Mouse (Mus musculus) adrenal gland, postnatal 4 days (tissue): ENCODE data around the gene Kat8. TPM values are rescaled to one million over a fixed set of nuclear protein-coding genes. Genes with fewer than 3 reads are reported as not detected.
"Not testable (repeated sequence)": the region's sequence is repeated elsewhere in the genome, so short reads cannot be mapped to it uniquely, and the experiment has no call there.

ENCODE experiments used
- DNase-seq, 2 experiments: peaks; one replicate each; pipeline ENCODE4 v3.0.0; 2021 to 2022; ENCODE audit warnings: low spot score in 2 of 2, mixed read lengths in 2 of 2
- total RNA-seq, 2 experiments: library from RNA; stranded (reverse); gene quantifications; 2 replicates each; pipeline ENCODE4 v1.2.3; 2021

Kat8 gene
- total RNA-seq, 2 experiments from 2014 or later = 27.5 to 30.8 TPM

DNA sequence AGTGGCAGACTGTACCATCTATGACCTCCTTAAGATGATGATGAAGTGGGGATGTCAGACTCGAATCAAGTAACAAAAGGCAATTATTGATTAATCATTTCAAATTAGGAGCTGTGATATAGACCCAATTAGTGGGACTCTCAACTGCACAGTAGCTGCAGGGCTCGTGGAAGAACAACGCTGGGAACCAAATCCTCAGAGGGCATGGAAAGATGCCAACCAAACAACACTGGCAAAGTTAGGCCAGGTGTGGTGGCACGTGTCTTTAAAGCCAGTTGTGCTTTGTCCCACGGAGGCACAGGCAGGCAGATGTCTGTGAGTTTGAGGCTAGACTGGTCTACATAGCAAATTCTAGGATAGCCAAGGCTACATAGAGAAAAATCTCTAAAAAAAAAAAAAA lies 18.3 kb downstream of the Kat8 start:
- DNase-seq = no peak

DNA sequence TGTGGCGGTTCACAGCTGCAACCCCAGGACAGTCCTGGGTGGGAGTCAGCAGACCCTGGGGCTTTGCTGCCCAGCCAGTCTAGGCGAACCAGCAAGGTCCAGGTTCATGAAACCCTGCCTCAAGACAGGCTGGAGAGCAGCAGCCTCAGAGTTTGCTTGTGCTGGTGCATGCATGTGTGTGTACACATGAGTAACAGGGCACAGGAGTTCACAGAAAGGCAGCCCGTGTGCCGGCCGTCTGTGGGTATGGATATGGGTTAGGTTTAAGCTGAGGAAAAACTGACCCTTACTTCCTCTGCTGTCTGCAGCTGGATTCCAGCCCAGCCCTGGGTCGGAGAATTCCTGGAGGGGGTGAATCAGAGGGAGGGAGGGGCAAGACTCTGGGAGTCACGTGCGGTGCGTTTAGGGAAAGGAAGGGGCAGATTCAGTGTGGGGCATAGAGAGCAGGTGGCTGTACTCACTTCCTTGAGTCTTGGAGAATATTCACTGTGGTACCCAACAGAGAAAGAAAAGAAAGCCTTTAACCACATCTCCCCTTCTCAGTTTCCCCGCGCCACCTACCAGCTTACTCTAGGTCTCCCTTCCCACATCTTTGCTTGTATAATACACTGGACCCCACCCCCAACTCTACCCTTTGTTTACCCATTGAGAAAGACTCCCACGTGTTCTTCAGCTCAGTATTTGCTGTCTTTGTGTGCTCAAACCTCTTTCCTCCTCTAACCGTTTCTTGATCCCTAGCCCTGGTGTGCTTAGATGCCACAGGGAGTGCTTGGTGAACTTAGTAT lies 19.2 kb downstream of the Kat8 start:
- no peak for DNase-seq

DNA sequence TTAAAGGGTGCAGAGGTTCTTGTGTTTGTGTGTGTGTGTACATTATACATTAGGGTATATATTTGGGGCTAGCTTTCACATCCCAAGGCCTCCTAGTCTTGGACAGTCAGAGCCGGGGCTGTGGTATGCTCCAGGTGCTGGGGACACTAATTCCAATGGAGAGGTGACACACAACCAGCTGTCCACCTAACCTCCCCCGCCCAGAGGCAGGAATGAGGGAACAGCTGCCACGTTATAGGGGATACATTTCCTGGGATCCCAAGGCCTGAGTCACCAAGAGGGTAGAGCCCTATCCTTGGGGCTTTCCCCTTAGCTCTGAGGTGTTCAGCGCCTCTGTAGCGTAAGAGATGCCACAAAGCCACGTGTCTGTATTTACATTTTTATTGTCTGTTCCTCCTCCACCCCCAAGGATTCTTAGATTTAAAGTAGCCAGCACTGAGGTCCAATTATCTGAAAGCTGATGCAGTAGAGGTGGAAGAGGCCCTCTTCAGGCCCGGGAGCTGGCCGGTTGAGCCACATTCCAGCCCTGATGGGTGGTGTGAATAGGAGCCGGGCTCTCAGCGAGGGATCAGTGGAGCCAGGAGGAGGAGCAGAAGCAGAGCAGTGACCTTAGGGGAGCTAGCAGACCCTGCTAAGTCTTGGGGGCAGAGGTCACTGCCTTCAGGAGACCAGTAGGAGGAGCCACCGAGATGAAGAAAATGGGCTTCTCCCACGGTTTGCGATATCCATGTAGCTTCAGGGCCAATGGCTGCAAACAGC lies 20.1 kb downstream of the Kat8 start:
- DNase-seq = no peak

DNA sequence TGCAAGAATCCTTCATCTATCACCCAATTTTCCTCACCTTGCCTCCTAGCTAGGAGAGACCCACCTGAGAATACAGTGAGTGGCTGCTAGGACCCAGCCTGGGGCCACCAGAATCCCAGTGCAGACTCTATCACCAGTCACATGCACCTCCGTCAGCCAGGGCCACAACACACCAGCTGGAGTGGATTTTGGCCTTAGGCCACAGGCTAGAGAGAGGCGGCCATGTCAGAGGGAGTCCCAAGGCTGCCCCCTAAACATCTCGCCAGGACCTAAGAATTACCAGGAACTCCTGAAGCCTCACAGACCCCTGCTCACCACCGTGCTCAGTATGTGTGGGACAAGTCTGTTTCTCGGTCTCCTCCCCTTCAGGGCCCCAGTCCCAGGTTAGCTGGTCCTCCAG lies 21.8 kb downstream of the Kat8 start:
- DNase-seq = no peak

DNA sequence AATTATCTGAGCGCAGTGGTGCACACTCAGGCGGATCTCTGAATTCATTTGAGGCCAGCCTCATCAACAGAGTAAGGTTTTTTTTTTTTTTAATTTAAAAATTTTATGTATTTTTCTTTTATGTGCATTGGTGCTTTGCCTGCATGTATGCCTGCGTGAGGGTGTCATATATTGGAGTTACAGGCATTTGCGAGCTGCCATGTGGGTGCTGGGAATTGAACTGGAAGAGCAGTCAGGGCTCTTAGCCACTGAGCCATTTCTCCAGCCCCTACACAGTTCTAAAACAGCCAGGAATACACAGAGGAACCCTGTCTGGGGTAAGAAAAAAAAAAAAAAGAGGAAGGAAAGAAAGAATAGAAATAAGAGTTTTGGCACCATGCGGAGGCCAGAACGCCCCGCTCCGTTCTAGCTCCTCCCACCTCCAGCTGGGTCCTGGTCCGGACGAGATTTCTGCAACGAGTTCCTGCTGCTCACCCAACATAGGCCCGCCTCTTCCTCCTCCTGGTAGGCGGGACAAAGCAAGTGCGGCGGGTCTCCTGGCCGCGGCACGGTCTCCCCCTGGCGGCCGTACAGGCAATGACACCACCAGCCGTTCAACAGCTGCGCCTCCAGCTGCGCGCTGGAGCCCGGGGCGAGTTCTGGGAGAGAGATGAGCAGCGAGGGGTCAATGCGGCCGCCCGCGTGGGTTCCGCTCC lies 22.9 kb downstream of the Kat8 start:
- DNase-seq = peak; percentile 88 to 94

DNA sequence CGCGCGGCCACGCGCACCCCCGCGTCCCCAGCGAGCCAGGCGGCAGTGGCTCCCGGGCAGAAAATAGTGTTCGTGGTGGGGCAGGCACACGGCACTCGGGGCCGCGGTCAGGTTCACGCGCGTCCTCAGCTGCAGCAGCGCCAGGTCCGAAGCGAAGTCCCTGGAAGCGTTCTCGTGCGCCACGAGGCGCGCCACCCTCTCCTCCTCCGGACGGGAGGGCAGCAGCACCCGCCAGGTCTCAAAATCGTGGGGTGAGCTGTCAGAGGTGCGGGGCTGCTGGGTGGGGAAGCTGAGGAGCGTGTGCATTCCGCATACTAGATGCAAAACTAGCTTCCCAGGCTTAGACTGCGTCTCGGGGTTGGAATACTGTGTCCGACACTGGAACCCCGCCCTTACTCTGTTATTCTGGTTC lies 23.4 kb downstream of the Kat8 start:
- DNase-seq = no peak

DNA sequence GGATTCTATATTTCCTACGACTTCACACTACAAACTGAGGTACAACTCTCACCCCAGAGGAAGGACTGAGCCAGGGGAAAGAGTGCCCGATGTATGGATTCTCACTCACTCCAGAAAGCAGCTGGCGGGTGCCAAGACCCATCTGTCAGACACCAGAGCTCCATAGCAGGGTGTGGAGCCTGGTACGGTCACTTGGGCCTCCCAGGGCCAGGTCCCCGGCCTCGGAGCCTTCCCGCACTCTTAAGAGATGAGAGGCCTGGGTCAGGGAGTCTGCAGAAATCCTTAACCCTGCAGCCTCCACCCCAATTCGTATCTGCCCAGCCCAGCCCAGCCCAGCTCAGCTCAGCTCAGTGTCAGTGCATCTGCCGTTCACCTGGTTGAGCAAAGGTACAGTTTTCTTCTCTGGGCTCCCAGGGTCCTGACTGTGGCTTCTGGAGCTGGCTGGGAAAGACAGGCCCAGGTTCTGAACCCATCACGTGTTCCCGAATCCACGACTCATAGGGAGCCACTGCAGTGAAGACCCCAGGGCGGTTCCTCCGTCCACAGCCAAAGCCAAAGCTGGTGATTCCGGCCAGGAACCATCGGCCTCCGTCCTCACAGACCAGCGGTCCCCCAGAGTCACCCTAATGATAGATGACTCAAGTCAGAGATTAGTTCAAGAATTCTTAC lies 24.0 kb downstream of the Kat8 start:
- no peak for DNase-seq

DNA sequence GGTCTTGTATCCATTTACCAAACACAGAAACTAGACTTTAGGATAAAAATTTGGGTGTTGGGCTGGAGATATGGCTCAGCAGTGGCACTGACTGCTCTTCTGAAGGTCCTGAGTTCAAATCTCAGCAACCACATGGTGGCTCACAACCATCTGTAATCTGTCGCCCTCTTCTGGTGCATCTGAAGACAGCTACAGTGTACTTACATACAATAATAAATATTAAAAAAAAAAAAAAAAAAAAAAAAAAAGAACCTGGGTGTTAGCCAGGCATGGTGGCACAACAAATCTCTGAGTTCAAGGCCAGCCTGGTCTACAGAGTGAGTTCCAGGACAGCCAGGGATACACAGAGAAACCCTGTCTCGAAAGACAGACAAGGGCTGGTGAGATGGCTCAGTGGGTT lies 29.8 kb downstream of the Kat8 start:
- not testable (repeated sequence) for DNase-seq

DNA sequence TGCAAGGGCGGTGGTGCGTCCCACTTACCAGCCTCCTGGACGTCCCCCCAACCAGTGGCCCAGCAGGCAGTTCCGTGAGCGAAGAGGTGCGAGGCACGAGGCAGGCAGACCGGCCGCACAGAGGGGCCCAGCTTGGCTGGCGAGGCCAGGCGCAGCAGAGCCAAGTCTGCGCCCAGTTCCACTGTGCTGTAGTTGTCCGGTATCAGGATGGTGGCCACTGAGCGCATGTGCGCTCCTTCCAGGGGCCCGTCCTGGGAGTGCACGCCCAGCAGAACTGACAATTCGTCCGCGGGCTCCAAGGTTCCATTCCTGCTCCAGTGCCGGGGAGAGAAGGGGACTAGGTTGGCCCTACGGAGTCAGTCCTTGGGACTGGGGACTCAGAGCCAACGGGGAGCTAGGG lies 32.3 kb downstream of the Kat8 start:
- DNase-seq = no peak

DNA sequence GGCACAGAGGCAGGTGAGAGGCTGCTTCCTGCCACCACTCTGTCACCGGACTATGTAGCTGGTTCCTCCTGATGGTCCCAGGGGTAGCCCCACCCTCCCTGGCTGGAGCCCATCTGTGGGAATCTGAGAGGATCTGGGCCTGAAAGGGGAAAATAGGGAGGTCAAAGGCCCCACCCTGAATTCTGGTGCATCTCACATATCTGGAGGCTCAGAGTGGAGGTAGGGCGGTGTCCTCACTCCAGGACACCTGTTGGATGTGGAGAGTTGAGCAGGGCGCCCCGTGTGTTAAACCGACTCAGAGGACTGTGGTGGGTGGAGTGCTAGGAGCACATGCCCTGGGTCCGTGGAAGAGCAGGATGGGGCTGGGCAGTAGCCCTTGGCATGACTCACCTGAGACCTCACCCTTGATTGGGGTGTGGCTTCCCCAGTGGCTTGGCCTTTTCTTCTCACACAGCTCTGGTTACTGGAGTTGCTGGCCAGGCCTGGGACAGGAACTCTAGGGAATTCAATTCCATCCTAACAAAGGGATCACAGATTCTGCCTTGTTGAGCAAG lies 34.2 kb downstream of the Kat8 start, which contains the start of gene Prss36:
TSS of gene Prss36 (minus strand) at position 256 of the 554 bp plus-strand sequence.
- no peak for DNase-seq

DNA sequence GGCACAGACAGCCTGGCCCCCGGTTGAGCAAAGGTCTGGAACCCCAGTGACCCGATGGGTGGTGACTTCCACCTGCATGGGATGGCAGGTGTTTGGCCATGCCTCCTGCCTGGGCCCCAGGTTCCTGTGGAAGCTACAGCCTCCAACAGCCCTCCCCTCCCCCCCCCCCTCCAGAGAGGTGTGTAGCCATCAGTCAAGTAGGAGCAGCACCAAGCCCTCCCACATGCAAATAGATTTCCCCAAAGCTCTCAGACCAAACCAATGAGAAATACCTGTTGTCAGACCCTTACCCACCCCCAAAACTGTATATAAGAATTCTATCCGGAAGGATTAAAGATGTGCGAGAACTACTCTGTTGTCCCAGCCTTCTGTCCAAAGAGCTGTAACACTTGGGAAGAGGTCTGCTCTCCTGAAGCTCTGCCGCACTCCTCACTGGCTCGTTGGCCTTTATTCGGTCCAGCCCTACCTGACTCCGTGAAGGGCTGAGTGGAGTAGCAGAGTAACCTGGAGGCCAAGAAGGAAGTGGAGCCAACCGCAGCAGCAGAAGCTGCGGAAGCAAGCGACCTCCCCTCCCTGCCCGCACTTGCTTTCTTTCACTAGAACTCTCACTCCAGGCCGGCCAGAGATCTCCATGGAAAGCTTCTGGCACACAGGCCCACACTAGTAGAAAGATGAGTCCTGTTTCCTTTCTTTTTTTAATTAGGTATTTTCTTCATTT lies 40.7 kb downstream of the Kat8 start:
- no peak for DNase-seq

DNA sequence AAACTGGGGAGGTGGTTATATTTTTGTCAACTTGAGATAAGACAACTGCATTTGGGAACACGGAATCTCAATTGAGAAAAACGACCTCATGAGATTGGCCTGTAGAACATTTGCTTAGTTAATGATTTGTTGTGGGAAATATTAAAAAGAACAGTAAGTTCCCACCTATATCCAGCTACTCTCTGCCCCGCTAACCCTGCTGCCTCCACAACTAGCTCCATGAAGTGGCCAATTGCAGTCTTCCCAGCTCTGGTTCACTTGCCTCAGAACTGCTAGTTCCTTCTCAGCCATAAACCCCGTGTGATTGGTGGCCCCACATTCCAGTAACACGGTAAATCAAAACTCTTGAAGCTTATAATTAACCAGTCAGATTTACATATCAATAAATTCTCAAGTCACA lies 47.0 kb downstream of the Kat8 start:
- DNase-seq = no peak

DNA sequence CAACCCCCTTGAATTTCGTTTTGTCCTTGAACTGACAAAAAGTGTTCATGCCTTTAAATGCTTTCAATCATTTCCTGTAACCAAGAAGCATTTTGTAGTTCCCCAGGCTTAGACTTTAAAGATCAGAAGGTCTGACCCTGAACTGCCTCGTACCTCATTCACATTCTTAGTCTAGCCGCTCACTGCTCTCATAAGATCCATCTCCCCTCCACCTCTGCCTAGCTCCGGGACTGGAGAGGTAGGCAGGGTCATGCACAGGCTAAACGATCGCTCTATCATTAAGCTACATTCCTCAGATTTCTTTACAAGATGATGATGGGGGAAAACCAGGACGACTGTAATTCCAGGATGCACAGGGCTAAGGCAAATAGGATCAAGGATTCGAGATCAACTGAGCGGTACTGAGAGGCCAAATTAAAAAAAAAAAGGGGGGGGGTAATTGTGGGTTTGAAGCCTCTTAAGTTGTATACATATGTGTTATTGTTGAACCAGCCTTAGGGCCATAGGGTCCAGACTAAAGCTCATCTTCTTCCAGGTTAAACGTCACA lies 54.1 kb downstream of the Kat8 start:
- no peak for DNase-seq

DNA sequence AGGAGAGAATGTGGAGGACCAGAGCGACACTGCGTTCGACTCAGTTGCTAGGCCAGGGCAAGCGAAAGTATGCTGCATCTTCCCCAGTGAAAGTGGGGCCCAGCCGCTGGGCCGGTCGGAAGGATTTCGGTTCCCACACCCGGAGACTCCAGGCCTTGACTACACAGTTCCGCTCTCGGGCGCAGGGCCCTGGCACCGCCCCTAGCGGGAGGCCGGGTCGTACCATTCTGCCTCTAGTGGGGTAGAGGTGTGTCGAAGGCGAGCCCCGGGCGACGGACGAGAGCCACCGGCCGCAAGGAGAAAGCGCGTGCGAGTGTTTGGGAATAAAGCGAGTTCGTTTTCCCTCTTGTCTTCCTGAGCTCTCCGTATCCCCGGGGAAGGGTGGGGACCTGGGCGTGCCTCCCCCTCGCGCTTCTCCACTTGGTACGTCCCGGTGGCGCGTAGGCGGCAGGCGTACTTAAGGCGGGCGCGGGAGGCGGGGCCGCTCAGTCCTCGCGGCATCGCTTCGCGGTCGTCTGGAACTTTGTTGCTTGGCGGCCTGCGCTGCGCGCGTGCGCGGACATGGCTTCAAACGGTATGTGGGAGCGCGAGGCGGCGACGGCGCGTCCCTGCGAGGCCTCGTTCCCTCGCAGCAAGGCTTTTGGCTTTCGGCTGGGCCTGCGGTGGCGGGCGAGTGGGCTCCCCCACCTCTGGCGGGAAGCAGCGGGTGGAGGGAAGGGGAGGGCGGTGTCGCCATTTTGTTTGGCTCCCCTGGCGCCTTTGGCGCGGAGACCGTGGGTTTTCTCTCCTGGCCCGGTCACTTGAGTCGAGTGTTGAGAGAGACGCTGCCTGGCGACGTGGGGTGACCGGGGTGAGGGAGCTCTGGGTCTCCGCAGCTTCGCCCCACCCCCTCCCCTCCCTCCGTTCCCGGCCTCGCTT lies 54.9 kb downstream of the Kat8 start, which contains the start of gene Fus:
TSS of gene Fus (plus strand) at position 454 of the 918 bp plus-strand sequence.
- DNase-seq = peak; percentile 94 to 97

DNA sequence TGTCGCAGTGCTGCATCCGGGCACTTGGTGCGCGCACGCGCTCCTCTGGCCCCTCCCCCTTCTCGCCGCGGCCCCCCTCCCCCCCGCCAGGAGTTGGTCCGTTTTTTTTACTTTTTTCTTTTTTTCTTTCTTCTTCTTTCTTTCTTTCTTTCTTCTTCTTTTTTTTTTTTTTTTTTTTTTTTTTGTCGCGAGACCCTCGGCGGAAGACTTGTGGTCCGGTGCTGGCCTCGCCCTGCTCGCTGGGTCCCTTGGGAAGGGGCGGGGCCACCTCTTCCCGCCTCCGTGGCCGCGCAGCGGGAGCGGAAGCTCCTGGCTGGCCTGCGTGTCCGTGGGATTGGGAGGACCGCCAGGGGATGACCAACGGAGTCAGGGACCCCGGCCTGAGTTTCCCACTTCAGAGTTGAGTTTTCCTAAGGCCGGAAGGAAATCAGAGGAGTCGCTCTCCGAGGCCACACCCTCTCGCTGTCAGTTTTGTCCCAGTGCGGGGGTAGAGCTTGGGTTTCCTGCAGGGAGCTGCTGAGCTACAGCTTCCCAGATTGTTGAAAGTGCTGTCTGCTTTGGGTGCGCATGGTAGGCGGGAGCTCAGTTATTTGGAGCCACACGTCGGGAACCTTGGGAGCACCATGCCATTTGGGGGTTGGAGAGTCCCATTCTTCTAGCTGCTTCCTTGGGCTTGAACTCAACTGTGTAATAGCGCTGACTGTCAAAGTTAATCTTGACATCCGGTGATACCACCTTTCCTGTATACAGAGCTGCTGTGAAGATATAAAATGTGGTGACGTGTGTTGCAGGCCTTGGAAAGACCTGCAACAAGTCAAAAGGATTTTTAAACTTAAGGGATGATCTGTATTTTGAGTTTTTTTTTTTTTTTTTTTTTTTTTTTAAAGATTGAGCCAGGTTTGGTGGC lies 55.9 kb downstream of the Kat8 start:
- DNase-seq = peak; percentile 33 to 58

DNA sequence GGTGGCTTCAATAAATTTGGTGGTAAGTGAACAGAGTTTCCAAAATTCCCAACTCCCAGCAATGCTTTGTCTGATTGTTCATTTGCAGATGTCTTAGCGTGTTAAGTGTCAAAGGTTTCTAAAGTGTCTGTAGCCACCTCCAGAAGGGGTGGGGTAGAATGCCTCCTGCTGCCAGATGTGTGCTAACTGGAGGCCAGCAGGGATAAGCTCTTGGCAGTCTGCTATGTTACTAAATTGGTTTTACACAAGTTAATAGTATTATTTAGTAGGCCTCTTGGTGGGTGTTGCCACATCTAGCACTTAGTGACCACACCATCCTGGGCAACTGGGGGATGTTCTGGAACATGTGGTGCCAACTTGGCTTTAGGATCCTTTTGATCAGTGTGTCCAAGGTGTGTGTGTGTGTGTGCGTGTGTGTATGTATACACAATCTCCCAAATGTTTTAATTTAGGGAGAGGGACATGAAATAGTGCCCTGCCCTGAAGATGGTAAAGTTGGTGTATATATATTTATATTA lies 62.2 kb downstream of the Kat8 start:
- no peak for DNase-seq
